Mouse (Mus musculus) CH12.LX (cell line): ENCODE measurements around the gene Gm17349. TPM values are rescaled to one million over a fixed set of nuclear protein-coding genes. Genes with fewer than 3 reads are reported as not detected.

Experiments
- DNase-seq: peaks from one replicate; pipeline ENCODE4 v3.0.0-alpha.2; 2013; ENCODE audit errors: extremely low read depth
- H3K27ac ChIP-seq: 2 replicates; pipeline ENCODE4 v1.5.1; 2012; ENCODE audit warnings: low read depth, mild to moderate bottlenecking, control low read depth, moderate library complexity; ENCODE audit not compliant: insufficient read depth
- H3K27me3 ChIP-seq: replicated peaks from 2 replicates; pipeline ENCODE3; 2012; ENCODE audit warnings: inconsistent platforms
- H3K36me3 ChIP-seq, 2 experiments: replicated peaks in 1 of 2; 2 replicates each; pipeline versions ENCODE3 to v1.6.1; 2012; ENCODE audit warnings: inconsistent platforms in 1 of 2, low read length in 1 of 2, mild to moderate bottlenecking in 1 of 2, mixed read lengths in 1 of 2, moderate library complexity in 1 of 2; ENCODE audit not compliant: control insufficient read depth in 1 of 2, insufficient read depth in 1 of 2
- H3K4me1 ChIP-seq, 2 experiments: 2 replicates each; pipeline ENCODE4 v1.6.1; 2012; ENCODE audit warnings: inconsistent platforms in 1 of 2, moderate library complexity in 1 of 2; ENCODE audit not compliant: insufficient read depth in 2 of 2, control insufficient read depth in 1 of 2
- H3K4me2 ChIP-seq: 2 replicates; pipeline ENCODE4 v1.6.1; 2012; ENCODE audit warnings: low read depth, mild to moderate bottlenecking, control low read depth; ENCODE audit not compliant: poor library complexity, insufficient read depth, severe bottlenecking
- H3K4me3 ChIP-seq, 3 experiments: fragments of 150-350 bp in 1 of 3; sonication (generic) in 1 of 3; replicated peaks in 1 of 3; 2 replicates each; pipeline versions ENCODE3 to v1.5.1; 2011 to 2012; ENCODE audit warnings: low read depth in 2 of 3, low read length in 2 of 3, mild to moderate bottlenecking in 2 of 3, moderate library complexity in 2 of 3, control low read depth in 1 of 3, improper control_type of control experiment in 1 of 3, inconsistent platforms in 1 of 3, mixed read lengths in 1 of 3; ENCODE audit not compliant: poor library complexity in 1 of 3
- H3K79me2 ChIP-seq: replicated peaks from 2 replicates; pipeline ENCODE4 v1.6.1; 2012; ENCODE audit warnings: mild to moderate bottlenecking, moderate library complexity; ENCODE audit not compliant: control insufficient read depth, poor library complexity, insufficient read depth, severe bottlenecking; ENCODE audit errors: extremely low read depth
- H3K9ac ChIP-seq: 2 replicates; pipeline ENCODE4 v1.6.1; 2012; ENCODE audit warnings: low read depth, mild to moderate bottlenecking, control low read depth, moderate library complexity; ENCODE audit not compliant: insufficient read depth
- H3K9me3 ChIP-seq: replicated peaks from 2 replicates; pipeline ENCODE3; 2012; ENCODE audit warnings: low read length, inconsistent platforms, mixed read lengths
- CHD1 ChIP-seq: IDR thresholded peaks from 2 replicates; pipeline ENCODE4 v1.6.1; 2012; ENCODE audit warnings: low read depth, low read length, improper control_type of control experiment, inconsistent platforms
- CTCF ChIP-seq, 2 experiments: IDR thresholded peaks in 1 of 2; conservative IDR thresholded peaks in 1 of 2; 2 replicates each; pipeline ENCODE4 v1.5.1; 2011 to 2012; ENCODE audit warnings: low read depth in 2 of 2, low read length in 2 of 2, improper control_type of control experiment in 1 of 2, inconsistent platforms in 1 of 2, mild to moderate bottlenecking in 1 of 2, moderate library complexity in 1 of 2
- E2F4 ChIP-seq: IDR thresholded peaks from 2 replicates; pipeline ENCODE4 v1.6.1; 2011; ENCODE audit warnings: low read depth, low read length, improper control_type of control experiment; ENCODE audit not compliant: insufficient replicate concordance
- ELF1 ChIP-seq: IDR thresholded peaks from 2 replicates; pipeline ENCODE4 v1.6.1; 2014; ENCODE audit warnings: low read depth, mild to moderate bottlenecking, inconsistent platforms, low read length, improper control_type of control experiment
- EP300 ChIP-seq: IDR thresholded peaks from 2 replicates; pipeline ENCODE4 v1.6.1; 2011; ENCODE audit warnings: low read length, improper control_type of control experiment
- ETS1 ChIP-seq: conservative IDR thresholded peaks from 2 replicates; pipeline ENCODE4 v1.6.1; 2012; ENCODE audit warnings: low read depth, mild to moderate bottlenecking, inconsistent platforms, low read length, improper control_type of control experiment, moderate library complexity
- GABPA ChIP-seq: IDR thresholded peaks from 2 replicates; pipeline ENCODE4 v1.6.1; 2012; ENCODE audit warnings: low read depth, low read length, improper control_type of control experiment, inconsistent platforms; ENCODE audit not compliant: insufficient replicate concordance
- HCFC1 ChIP-seq: IDR thresholded peaks from 2 replicates; pipeline ENCODE4 v1.6.1; 2012; ENCODE audit warnings: low read depth, mild to moderate bottlenecking, inconsistent platforms, low read length, improper control_type of control experiment
- IRF4 ChIP-seq: IDR thresholded peaks from 2 replicates; pipeline ENCODE4 v1.6.1; 2014; ENCODE audit warnings: low read depth, mild to moderate bottlenecking, inconsistent platforms, low read length, improper control_type of control experiment
- JUN ChIP-seq: IDR thresholded peaks from 2 replicates; pipeline ENCODE4 v1.6.1; 2011; ENCODE audit warnings: low read depth, mild to moderate bottlenecking, low read length, improper control_type of control experiment, moderate library complexity; ENCODE audit not compliant: insufficient read depth
- JUND ChIP-seq: conservative IDR thresholded peaks from 2 replicates; pipeline ENCODE4 v1.6.1; 2011; ENCODE audit warnings: low read depth, low read length, improper control_type of control experiment
- KAT2A ChIP-seq: IDR thresholded peaks from 2 replicates; pipeline ENCODE4 v1.6.1; 2012; ENCODE audit warnings: low read length, improper control_type of control experiment, inconsistent platforms; ENCODE audit not compliant: insufficient replicate concordance
- MAFK ChIP-seq: IDR thresholded peaks from 2 replicates; pipeline ENCODE4 v1.6.1; 2011; ENCODE audit warnings: low read length, improper control_type of control experiment; ENCODE audit not compliant: insufficient replicate concordance
- MAZ ChIP-seq: IDR thresholded peaks from 2 replicates; pipeline ENCODE4 v1.6.1; 2012; ENCODE audit warnings: low read depth, mild to moderate bottlenecking, inconsistent platforms, low read length, improper control_type of control experiment, moderate library complexity
- MEF2A ChIP-seq: IDR thresholded peaks from 2 replicates; pipeline ENCODE4 v1.6.1; 2014; ENCODE audit warnings: low read depth, mild to moderate bottlenecking, inconsistent platforms, low read length, improper control_type of control experiment, borderline replicate concordance
- MXI1 ChIP-seq: IDR thresholded peaks from 2 replicates; pipeline ENCODE4 v1.6.1; 2011; ENCODE audit warnings: mild to moderate bottlenecking, low read depth, low read length, improper control_type of control experiment
- NELFE ChIP-seq: IDR thresholded peaks from 2 replicates; pipeline ENCODE4 v1.6.1; 2011; ENCODE audit warnings: low read depth, low read length, improper control_type of control experiment
- NRF1 ChIP-seq: IDR thresholded peaks from 2 replicates; pipeline ENCODE4 v1.6.1; 2014; ENCODE audit warnings: low read depth, mild to moderate bottlenecking, inconsistent platforms, low read length, improper control_type of control experiment, moderate library complexity
- PAX5 ChIP-seq: IDR thresholded peaks from 2 replicates; pipeline ENCODE4 v1.6.1; 2012; ENCODE audit warnings: low read length, inconsistent platforms, mixed read lengths
- RAD21 ChIP-seq: IDR thresholded peaks from 2 replicates; pipeline ENCODE4 v1.6.1; 2011; ENCODE audit warnings: low read depth, mild to moderate bottlenecking, low read length, improper control_type of control experiment, moderate library complexity
- RCOR1 ChIP-seq: conservative IDR thresholded peaks from 2 replicates; pipeline ENCODE4 v1.6.1; 2012; ENCODE audit warnings: low read depth, mild to moderate bottlenecking, inconsistent platforms, low read length, improper control_type of control experiment
- SIN3A ChIP-seq: IDR thresholded peaks from 2 replicates; pipeline ENCODE4 v1.6.1; 2012; ENCODE audit warnings: low read length, improper control_type of control experiment, inconsistent platforms
- SMC3 ChIP-seq: IDR thresholded peaks from 2 replicates; pipeline ENCODE4 v1.6.1; 2011; ENCODE audit warnings: low read depth, low read length, improper control_type of control experiment
- TCF12 ChIP-seq: IDR thresholded peaks from 2 replicates; pipeline ENCODE4 v1.6.1; 2014; ENCODE audit warnings: low read depth, mild to moderate bottlenecking, inconsistent platforms, low read length, improper control_type of control experiment
- ZC3H11A ChIP-seq: IDR thresholded peaks from 2 replicates; pipeline ENCODE4 v1.6.1; 2012; ENCODE audit warnings: low read depth, mild to moderate bottlenecking, inconsistent platforms, low read length, improper control_type of control experiment
- ZKSCAN1 ChIP-seq: IDR thresholded peaks from 2 replicates; pipeline ENCODE4 v1.6.1; 2012; ENCODE audit warnings: low read depth, inconsistent platforms, low read length, improper control_type of control experiment, borderline replicate concordance
- ZMIZ1 ChIP-seq: IDR thresholded peaks from 2 replicates; pipeline ENCODE4 v1.6.1; 2012; ENCODE audit warnings: low read depth, mild to moderate bottlenecking, inconsistent platforms, low read length, improper control_type of control experiment
- dilution Hi-C: fragments of 300-500 bp; cut with MboI; formaldehyde crosslinking; loops from 2 replicates; pipeline ENCODE4 v1.14.3; 2020; ENCODE audit warnings: low sequenced_read_pairs; ENCODE audit not compliant: extremely low pct_unique_long_range_greater_than_20kb, extremely low pct_ligation_motif_present
- in situ Hi-C: fragments of 300-500 bp; cut with MboI; formaldehyde crosslinking; loops from 3 replicates; pipeline ENCODE4 v1.14.3; 2019; ENCODE audit warnings: low sequenced_read_pairs, low pct_ligation_motif_present, low pct_unique_long_range_greater_than_20kb, mixed read lengths
- polyA plus RNA-seq: library from polyadenylated mRNA; unstranded; fragments of >175 nt; gene quantifications from 2 replicates; pipeline ENCODE4 v1.2.1, GENCODE M21; 2012; ENCODE audit warnings: low read depth; ENCODE audit not compliant: insufficient read length
- total RNA-seq, 2 experiments: library from RNA; depleted of rRNA; stranded (reverse); fragments of 300-350 nt in 1 of 2; fragments of >200 nt in 1 of 2; gene quantifications; 2 replicates each; pipeline ENCODE4 v1.2.3; 2012 to 2014

The Gm17349 gene
- total and polyA plus RNA-seq, 3 experiments, result 2.1 TPM; not detected in 2

- Histone ChIP-seq H3K9ac (no peak overlapping the region), H3K27me3 (peaks cover 71% of the 10 kb centered on the region), H3K27ac (no peak overlapping the region), H3K79me2 (no peaks in the 10 kb centered on the region), H3K4me1 (peaks cover 0 to 14% of the 10 kb centered on the region in 2 experiments; a peak in 2 of 4 replicates), H3K4me3 (no peak overlapping the region), H3K36me3 (no peaks in the 10 kb centered on the region), H3K9me3 (peaks cover 4% of the 10 kb centered on the region), H3K4me2 (no peak overlapping the region)
- dilution Hi-C loops, result no loop called here
- TF ChIP-seq CTCF (conservative IDR thresholded peaks at IDR 0.05 in 1 of 2, IDR thresholded peaks at IDR 0.05 in 1 of 2; ENCODE audit: low read depth in 2 of 2, low read length in 2 of 2), result peak; percentile 92 to 98
- TF ChIP-seq JUND, result no peak
- TF ChIP-seq E2F4, result no peak
- TF ChIP-seq IRF4, result peak; percentile 15; the same call in 1 of the 2 replicates
- TF ChIP-seq MXI1, result peak; percentile 37; the same call in 1 of the 2 replicates
- TF ChIP-seq TCF12, result no peak
- peak; percentile 83 for TF ChIP-seq RAD21
- TF ChIP-seq ZC3H11A, result peak; percentile 76
- TF ChIP-seq MEF2A, result no peak
- peak; percentile 33; the same call in 1 of the 2 replicates for TF ChIP-seq NELFE
- TF ChIP-seq SMC3, result peak; percentile 99
- in situ Hi-C loops, result loop anchor here (5.0 kb wide), 1 partner anchor 72 kb away; no protein-coding TSS in a partner anchor
- peak; percentile 61 for DNase-seq
Observed at GRCm38 (mm10) chr15:99668881-99669280, 36.4 kb downstream of the Gm17349 start.

GRCm38 (mm10) chr15:99667544-99667943 lies 37.7 kb downstream of the Gm17349 start:
- peaks cover 4% of the 10 kb centered on the region for H3K9me3 ChIP-seq
- in situ Hi-C loops (loop anchor here (5.0 kb wide), 1 partner anchor 70 kb away; no protein-coding TSS in a partner anchor), dilution Hi-C loops (no loop called here)
- no peak for DNase-seq
- no peaks in the 10 kb centered on the region for H3K79me2 ChIP-seq
- H3K27me3 ChIP-seq, result peaks cover 60% of the 10 kb centered on the region
- H3K27ac ChIP-seq, result no peak overlapping the region
- H3K4me3 ChIP-seq, result no peak overlapping the region
- H3K9ac ChIP-seq, result no peak overlapping the region
- H3K4me1 ChIP-seq, result peaks cover 0 to 14% of the 10 kb centered on the region in 2 experiments; a peak in 2 of 4 replicates
- no peaks in the 10 kb centered on the region for H3K36me3 ChIP-seq
- TF ChIP-seq RAD21, result no peak; the same call in none of the 2 replicates
- TF ChIP-seq PAX5, result no peak
- no peak for TF ChIP-seq ETS1
- no peak for TF ChIP-seq ELF1
- no peak for TF ChIP-seq GABPA
- no peak for TF ChIP-seq RCOR1
- TF ChIP-seq SIN3A, result no peak
- no peak for TF ChIP-seq MAZ
- no peak for TF ChIP-seq CHD1
- TF ChIP-seq KAT2A, result no peak
- no peak for TF ChIP-seq NELFE
- TF ChIP-seq HCFC1, result no peak
- TF ChIP-seq JUN, result no peak
- TF ChIP-seq ZKSCAN1, result no peak
- TF ChIP-seq IRF4, result no peak
- no peak for TF ChIP-seq NRF1
- TF ChIP-seq EP300, result no peak
- no peak for TF ChIP-seq CTCF (conservative IDR thresholded peaks at IDR 0.05 in 1 of 2, IDR thresholded peaks at IDR 0.05 in 1 of 2; ENCODE audit: low read depth in 2 of 2, low read length in 2 of 2)
- no peak for TF ChIP-seq ZMIZ1
- no peak for TF ChIP-seq MAFK
- H3K4me2 ChIP-seq, result no peak overlapping the region
